ENCODE assay signal across 16 mouse cellular contexts in the genomic region with DNA sequence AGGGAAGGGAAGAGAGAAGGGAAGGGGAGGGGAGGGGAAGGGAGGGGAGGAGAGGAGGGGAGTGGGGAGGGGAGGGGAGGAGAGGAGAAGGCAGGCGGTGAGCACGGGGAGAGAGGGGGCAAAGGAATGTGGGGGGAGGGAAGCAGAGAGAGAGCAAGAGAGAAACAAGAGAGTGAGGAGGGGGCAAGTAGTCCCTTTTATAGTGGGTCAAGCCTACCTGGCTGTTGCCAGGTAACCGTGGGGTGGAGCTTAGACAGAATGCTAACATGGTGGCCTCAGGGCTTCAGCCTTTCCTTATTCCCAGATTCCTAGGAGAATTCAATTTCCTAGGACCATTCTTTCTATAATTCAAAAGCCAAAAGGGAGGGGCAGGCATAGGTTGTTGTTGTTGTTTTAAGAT.
"Had no signal": no experiment of that assay in that cellular context is flagged by ENCODE, and none has a peak within 500 bp of the region (broad histone marks: within the 10 kb centered on the region; RNA-seq: fewer than 3 reads in every experiment).

No protein-coding gene starts in this region.

- H3K27ac ChIP-seq: midbrain, embryonic 10.5 days; midbrain, embryonic 12.5 days; neural tube, embryonic 13.5 days; neural tube, embryonic 15.5 days; stomach, embryonic 15.5 days; stomach, postnatal 0 days had no signal

- H3K9ac ChIP-seq: lung, embryonic 14.5 days; midbrain, embryonic 12.5 days; neural tube, embryonic 13.5 days; neural tube, embryonic 15.5 days; stomach, embryonic 15.5 days had no signal

- H3K9me3 ChIP-seq: midbrain, embryonic 10.5 days; midbrain, embryonic 12.5 days; neural tube, embryonic 13.5 days; neural tube, embryonic 15.5 days; stomach, embryonic 15.5 days had no signal

- H3K4me2 ChIP-seq: lung, embryonic 14.5 days; midbrain, embryonic 12.5 days; neural tube, embryonic 13.5 days; neural tube, embryonic 15.5 days; stomach, embryonic 15.5 days had no signal

- DNase-seq: lung, adult 18-20 months; lung, embryonic 14.5 days; lung, postnatal 10 days; lung, postnatal 4 days; right cerebral cortex, postnatal 14 days; thymus, adult 2 months; thymus, postnatal 25 days; thymus, postnatal 4 days had no signal

- H3K27me3 ChIP-seq: midbrain, embryonic 12.5 days; neural tube, embryonic 13.5 days; neural tube, embryonic 15.5 days; stomach, embryonic 15.5 days had no signal

- H3K36me3 ChIP-seq: midbrain, embryonic 10.5 days; midbrain, embryonic 12.5 days; neural tube, embryonic 13.5 days; neural tube, embryonic 15.5 days; stomach, embryonic 15.5 days had no signal

- H3K4me1 ChIP-seq: midbrain, embryonic 12.5 days; neural tube, embryonic 13.5 days; neural tube, embryonic 15.5 days; stomach, embryonic 15.5 days had no signal

- ATAC-seq: midbrain, embryonic 16.5 days had no signal

- H3K4me3 ChIP-seq: midbrain, embryonic 10.5 days; midbrain, embryonic 12.5 days; myocyte; neural tube, embryonic 13.5 days; neural tube, embryonic 15.5 days; stomach, embryonic 15.5 days had no signal
